Mouse (Mus musculus): Measurements from ENCODE around the gene Map4k1.
A peak's percentile ranks its signal among the peaks of the same experiment; 100 is the strongest.
"Not testable (repeated sequence)": the region's sequence is repeated elsewhere in the genome, so short reads cannot be mapped to it uniquely, and the experiment has no call there.

Map4k1 gene

DNA sequence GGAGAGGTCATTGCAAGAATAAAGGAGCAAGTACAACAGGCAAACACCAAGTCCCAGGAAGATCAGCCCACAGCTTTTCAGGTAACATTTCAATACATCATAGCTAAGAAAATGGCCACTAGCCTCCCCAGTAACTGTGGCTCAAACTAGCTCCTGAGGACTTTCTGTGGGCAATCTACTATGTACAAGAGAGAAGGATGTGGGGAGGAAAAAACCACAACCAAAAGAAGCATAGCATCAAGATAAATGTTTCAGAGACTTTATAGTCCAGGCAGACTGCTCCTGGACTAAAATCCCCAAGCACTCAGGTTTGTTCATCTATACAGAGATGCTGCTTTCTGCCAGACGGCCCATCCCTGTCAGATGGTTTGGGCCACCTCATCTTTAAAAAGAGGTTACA lies 25.6 kb upstream of the Map4k1 start:
- DNase-seq, result no peak

DNA sequence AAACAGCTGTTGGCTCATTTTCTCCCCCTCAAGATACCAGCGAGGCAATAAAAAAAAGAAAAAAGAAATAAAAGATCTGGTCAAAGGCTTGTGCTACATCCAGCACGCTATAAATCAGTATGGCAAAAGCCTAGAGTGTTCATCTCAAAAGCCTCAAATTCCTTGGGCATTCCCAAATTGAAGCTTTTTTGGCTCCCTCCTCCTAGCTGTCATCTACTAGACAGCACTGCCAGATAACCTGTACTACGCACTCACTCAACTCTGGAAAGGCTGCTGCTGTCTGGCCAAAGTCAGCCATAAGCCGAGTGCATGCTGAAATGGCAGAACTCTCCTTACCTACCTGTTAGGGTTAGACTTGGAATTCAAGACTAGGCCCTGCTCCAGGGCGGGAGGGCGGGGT lies 24.6 kb upstream of the Map4k1 start:
- DNase-seq, result no peak

DNA sequence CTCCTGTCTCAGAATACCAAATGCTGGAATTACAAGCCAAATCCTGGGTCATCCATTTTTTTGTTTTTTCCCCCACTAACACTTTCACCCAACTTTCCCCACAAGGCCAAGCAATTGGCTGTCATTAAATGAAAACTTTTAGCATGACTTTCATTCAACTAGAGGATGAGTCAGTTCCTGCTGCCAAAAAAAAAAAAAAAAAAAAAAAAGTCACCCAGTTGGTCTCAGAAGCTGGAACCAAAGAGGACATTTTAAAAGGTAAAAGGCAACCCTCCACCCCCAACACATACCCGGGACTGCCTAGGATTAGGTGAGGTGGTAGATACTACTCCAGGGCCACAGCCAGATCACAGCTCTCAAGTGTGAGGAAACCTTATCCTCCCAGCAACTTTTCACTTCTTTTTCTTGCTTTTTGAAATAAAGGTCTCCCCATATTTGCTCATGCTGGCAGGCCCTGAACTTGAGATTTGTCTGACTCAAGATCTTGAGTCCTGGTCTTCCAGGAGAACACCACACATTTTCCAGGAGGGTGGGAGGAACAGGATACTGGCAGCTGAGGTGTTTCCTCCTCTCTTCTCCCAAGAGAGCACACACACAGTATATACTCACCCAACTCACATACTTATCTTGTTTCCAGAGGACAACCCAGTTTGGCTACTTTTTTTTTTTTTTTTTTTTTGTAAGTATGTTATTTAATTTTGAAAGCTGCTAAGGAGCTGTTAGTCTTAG lies 23.7 kb upstream of the Map4k1 start:
- no peak for DNase-seq

DNA sequence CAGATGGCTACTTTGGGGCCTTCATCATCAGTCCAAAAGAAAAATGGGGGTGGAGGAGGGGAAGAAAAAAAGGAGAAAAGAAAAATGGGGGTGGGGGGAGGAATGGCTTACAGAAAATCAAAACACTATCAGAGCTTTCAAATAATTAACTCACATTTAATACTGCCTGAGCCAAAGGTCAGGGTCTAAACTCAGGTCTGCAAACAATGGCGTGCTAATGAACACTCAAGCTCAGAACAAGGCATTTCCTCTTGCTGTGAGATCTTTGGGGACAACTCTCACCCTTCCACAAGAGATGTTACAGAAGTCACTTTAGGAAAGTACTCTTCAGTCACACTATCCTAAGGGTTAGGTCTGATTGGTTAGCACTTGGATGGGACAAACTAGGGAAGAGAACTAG lies 23.1 kb upstream of the Map4k1 start:
- no peak for DNase-seq

DNA sequence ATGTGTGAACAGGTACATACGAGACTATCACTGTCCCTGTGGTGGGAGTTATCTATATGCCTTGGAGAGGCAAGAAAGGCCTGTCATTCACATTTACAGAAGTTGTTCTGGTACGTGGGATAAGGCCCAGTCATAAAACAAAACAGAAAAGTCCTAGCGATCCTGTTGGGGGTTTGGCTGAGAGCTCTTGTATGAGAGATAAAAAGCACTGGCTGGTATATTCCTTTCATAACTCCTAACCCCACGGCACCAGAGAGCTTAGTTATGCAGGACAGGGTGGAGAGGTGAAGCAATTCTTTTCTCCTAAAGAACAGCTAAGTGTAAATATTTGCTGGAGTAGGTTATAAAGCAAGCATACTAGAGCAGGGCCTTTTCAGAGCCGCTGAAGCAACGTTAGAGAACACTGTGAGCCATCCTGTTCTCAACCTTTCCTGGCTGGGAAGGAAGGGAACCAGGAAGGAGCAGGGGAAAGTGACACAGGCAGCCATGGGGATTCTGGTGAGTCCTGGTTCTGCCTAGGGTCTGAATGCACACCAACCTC lies 22.3 kb upstream of the Map4k1 start:
- no peak for DNase-seq

DNA sequence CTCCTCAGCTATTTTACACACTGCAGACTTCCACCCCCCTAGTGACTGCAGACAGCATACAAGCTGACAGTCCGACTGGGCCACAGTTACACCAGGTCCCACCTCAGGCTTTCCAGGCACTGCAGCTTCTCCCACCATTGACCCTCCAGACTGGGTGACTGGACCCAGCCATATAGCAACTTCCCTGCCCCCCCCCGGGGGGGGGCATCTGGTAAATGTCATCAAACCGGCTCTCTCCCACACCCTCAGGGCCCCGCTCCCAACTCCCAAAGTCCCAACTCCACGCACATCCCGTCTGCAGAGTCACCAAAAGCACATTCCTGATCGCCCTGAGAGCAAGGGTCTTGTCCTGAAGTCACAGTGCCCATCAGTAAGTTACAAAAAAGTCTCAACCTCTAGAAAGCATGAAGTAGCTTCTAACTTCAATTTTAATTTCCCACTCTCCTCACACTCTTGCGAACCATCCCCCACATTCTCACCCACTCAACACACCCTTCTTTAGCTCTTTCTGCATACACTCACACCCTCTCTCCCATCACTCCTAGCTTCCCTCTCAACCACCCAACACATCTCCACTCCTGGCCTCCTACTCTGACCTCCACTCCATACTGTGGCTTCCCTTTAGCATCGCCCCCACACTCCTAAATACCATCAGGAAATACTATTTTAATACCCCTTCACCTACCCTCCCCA lies 21.4 kb upstream of the Map4k1 start:
- no peak for DNase-seq

DNA sequence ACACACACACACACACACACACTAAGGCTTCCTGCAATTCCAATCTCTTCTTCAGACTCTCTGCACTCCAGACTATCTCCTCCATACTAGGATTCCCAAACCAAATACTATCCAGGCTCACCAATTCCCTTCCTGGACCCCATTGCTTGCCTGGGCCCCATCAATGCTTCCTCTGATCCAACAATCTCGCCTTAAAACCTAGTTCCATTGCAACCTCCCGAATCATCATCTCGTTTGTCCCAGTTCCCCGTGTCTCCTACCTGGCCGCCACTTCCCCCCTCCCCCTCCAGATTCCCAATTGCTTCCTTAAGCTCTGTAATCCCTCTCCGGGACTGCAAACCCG lies 20.3 kb upstream of the Map4k1 start:
- no peak for DNase-seq

DNA sequence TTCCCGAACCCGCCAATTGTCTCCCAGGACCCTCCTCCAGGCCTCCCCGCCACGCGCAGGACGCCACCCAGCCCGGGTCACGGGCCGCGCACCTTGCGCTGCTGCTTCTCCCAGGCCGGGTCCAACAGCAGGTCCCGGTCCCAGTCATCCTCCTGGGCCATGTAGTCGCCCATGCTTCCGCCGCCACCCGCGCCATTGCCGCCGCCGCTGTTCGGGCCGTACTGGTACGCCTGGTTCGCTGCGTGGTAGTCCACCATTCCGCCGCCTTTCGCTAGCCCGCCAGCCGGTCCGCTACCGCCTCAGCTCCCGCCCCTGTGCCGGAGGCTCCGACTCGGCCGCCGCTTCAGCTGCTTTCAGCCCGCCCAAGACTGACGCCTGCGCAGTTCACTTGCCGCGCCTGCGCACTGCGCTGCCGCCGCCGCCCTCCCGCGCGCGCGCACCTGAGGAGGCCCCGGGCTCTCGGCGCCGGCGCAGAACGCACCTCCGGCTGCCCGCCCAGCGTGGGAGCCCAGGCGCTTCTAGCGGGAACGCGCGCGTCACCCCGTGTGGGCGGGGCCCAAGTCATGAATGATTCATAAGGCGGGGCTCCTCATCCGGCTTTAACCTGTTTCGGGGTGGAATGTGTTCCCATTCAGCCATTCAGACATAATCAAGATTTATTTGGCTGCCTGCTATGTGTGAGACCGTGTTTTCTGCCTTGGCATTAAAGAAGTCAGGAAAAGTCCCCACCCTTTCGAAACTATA lies 19.8 kb upstream of the Map4k1 start, which contains the start of gene Actn4:
Actn4 (minus strand) TSS at position 414 of the 744 bp plus-strand sequence.
- DNase-seq, result peak; percentile 100

DNA sequence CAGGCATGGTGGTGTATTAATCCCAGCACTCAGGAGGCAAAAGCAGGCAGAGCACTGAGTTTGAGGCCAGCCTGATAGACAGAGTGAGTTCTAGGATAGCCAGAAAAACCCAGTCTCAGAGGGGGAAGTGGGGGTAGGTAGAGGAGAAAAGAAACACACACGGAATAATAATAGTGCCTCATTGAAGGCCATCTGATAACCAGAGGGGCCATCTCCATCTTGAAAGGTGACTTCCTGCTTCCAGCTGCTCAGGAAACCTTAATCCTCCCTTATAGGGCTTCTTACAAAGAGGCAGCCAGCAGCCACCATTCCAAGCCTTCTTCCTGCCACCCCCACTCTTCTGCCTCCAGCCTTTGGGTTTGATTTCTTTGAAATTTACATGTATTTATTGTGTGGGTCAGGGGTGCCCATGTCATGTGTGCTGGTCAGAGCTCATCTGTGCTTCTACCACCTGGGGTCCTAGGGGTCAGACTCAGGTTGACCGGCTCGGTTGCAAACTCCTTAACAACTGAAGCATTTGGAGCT lies 18.4 kb upstream of the Map4k1 start:
- DNase-seq, result no peak

DNA sequence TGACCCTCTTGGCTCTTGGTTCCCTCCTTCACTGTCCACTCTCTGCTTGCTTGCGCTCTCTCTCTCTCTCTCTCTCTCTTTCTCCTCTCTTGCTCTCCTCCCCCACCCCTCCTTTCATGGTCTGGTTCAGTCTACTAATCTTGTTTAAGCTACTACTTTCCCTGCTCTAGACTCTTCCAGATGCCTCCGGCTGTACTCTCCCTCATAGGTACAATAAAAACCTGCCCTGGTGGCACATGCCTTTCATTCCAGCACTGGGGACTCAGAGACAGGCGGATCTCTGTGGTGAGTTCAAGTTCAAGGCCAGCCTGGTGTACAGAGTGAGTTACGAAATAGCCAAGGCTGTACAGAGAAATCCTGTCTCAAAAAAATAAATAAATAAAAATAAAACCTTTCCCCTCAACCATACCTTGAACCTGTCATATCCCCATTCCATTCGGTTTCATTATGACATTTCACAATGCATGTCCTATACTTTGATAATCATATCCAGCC lies 16.5 kb upstream of the Map4k1 start:
- DNase-seq, result no peak

DNA sequence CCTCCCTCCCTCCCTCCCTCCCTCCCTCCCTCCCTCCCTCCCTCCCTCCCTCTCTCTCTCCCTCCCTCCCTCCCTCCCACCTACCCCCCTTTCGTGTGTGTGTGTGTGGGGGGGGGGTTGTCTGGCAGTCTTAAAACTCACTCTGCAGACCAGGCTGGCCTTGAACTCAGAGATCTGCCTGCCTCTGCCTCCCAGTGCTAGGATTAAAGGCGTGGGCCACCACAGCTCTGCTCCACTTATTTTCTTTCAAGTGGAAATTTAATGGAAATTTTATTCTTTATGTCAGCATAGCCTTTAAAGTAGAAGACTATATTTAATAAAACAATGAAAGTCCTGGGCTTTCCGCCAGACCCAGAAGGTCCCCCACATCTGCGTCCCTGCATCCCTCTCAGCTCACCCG lies 15.7 kb upstream of the Map4k1 start:
- DNase-seq, result no peak

DNA sequence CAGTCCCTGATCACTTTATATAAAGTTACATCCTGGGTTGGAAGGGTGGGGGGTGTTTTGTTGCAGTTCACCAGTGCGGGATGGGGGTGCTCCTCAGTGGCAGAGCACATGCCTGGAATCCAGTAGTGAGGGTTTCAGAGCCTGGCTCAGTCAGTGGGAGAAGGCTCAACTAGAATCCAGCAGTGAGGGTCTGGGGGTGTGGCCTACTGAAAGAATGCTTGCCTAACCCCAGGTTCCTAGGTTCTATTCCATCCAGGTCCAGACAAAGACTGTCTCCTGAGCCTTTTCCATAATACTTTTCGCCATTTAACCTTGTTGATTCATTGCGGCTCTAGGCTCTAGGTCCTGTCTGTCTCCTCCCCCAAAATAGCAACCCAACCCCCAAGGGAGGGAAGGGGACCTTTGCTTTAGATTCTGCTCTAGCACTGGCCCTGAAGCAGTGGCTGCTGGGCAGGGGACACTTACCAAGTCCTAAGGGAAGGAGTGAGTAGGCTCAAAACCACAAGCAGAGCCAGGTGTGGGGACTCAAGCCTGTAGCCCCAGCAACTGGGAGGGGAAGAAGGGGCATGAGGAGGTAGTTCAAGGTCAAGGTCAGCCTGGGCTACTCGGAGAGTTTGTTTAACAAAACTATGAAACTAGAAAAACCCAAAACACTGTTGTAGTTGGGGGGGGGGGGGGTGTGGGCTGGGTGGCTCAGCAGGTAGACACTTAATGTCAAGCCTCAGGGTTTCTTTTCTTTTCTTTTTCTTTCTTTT lies 14.9 kb upstream of the Map4k1 start:
- DNase-seq, result no peak

DNA sequence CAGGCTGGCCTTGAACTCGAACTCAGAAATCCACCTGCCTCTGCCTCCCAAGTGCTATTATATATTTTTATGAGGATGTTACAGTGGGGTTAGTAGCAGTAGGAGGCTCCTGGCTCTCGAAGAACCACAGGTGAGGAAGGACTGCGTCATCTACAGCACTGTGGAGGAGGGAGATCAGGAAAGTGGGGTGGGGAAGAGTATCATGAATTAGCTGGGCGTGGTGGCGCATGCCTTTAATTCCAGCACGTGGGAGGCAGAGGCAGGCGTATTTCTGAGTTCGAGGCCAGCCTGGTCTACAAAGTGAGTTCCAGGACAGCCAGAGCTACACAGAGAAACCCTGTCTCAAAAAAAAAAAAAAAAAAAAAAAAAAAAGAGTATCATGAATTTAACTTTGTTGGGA lies 13.7 kb upstream of the Map4k1 start:
- not testable (repeated sequence) for DNase-seq

DNA sequence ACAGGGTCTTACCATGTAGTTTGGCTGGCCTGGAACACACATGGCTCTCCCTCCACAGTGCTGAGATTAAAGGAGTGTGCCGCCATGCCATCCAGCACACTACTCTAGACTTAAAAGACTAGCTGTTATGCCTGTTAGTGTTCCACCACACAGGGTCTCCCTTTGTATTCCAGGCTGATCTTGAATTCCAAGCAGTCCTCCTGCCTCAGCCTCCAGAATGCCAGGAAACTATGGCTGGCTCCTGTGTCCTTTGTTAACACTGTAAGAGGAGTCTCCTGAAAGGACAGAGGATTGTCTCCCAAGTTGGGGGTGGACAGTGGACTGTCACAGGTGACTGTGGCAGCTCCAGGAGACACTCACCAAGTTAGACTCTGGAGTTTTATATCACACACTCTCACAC lies 12.6 kb upstream of the Map4k1 start:
- DNase-seq, result no peak

DNA sequence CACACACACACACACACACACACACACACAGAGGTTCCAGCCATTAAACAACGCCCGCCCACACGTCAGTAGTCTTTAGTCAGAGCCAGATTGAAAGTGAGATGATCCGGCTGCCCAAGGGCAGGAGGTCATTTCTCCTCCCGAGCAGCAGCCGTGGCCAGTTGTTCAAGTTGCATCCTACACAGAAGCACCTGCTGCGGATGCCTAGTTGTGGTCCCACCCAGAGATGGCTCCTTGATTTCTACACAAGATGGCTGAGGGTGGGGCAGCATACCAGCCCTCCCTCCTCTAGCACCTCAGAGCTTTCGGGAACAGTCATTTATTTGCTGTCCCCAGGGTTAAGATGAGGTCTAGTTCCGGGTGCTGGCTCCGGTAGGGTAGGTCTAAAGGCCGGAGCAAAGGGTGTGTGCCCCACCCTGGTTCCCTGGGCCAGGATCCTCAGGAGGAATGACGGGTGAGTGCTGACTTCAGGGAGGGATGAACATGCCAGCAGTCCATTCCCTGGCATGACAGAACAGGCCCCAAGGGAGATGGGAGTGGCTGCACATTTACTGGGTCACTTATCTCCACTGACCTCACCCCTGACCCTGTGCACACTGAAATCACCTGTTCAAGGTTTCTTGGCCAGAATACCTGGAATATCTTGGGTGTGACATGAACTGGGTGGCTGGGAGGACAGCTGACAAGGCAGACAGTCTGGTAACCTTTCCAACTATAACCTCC lies 12.0 kb upstream of the Map4k1 start:
- no peak for DNase-seq

DNA sequence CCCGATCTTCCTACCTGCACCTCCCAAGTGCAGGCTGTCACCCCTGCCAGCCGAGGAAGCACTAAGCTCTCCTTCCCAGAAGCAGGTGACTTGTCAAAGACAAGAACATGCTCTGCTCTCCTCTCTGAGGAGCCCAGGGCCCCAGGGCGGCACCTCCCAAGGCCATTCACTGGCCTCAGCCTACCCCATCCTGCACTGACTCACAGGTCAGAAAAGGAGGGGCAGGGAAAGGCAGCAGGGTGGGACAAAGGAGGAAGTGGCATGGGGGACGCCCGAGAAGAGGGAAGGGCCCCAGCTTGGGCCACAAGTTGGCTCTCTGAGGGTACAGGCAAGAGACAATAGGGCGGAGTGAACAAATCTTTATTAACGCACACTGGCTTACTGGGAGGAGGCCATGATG lies 10.8 kb upstream of the Map4k1 start:
- no peak for DNase-seq

DNA sequence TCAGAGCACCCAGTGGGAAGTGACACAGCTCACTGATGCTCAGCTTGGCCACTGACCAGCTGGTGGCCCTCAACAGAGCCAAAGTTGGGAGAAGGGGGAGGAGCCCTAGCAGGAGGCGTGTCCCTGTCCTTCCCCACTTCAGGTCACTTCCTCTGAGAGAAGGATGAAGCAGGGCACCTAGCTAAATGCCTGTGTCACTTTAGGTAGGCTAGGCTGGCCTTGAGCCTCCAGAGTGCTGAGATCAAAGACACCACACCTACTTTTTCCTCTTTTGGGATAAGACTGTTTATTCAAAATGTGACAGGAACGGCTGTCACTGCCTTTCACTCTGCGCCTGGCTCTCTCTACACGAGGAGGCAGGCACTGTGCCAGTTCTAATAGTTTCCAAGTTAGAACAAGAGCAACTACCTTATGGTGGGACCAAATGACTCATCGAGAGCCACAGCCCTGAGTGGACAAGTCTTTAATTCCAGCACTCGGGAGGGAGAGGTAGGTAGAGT lies 10.0 kb upstream of the Map4k1 start:
- DNase-seq, result no peak

DNA sequence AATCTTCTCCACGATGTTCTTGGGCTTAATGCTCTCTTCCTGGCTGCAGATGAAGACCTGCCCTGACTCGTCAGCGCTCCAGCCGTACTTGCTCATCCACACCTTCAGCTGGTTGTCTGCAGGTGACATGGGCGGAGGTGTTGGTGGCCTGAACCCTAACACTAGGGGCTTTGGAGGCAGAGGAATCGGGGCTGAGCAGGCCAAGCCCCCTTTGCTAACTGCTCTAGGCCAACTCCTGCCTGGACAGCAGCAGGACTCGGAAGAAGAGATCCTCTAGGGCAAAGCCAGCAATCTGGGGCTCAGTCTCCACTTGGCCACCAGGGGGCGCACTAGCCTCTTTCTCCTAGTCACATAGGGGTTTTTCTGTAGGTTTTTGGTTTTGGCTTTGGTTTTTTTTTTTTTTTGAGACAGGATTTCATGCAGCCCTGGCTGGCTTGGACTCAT lies 9.3 kb upstream of the Map4k1 start:
- peak; percentile 95 for DNase-seq

DNA sequence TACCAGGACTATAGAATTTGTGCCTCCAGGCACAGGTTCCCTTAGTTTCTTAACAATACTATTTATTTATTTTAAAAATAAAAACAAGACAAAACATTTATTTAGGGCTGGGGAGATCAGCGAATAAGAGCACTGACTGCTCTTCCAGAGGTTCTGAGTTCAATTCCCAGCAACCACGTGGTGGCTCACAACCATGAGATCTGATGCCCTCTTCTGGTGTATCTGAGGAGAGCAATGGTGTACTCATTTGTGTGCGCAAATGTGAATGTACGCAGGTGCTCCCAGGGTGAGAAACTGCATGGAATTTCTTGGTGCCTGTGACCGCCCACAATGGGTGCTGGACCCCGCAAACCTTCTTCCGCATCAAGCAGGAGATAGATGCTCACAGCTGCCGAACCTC lies 8.8 kb upstream of the Map4k1 start:
- DNase-seq, result no peak

DNA sequence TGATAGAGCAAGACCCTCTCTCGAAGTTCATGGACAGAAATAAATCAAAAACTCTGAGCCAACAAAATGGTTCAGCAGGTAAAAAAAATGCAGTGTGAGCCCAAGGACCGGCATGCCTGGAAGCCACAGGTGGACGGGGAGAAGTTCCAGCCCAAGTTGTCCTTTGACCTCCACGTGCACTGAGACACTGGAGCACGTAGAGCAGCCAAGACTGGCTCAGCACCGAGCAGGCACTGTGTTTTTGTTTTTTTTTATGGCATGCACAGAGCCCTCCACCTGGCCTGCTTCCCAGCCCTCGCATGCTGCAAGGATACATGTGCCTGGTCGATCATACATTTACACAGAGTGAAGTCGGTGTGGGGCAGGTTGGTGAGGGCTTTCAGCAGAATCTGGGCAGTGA lies 4.3 kb upstream of the Map4k1 start:
- no peak for DNase-seq

DNA sequence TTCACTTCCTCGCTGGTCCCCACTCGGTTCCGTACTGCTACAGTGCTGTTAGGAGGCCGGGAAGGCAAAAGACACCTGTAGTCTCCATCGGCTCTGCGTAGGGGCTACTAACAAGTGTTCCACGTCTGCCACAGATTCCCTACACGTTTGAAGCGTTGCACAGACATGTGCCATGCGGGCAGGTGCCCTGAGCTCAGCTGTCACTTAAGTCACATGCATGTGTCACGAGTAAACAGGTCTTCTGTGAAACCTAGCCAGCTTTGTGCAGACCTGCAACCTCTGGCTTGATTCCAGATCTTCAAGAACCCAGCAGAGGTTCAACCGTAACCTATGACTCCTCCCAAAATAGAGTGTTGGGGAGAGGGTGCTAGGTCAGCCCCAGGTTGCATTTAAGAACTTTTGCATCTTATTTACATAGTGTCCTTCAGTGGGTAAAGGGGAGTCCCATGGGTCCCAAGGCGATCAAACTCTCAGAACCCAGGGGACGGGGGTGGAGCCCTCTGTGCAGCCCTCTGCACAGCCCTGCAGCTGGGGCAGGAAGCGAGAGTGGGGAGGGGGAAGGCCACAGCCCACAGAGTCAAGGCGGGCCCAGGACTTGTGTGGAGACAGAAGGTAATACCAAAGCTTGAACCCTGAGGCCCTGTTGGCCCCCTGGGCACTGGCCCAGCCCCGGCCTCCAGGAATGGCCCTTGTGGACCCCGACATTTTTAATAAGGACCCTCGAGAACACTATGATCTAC lies 594 bp downstream of the Map4k1 start:
- peak; percentile 88 for DNase-seq
